Mouse (Mus musculus) lung, postnatal 0 days (tissue): ENCODE measurements around the gene Tmem147. TPM values are rescaled to one million over a fixed set of nuclear protein-coding genes. Genes with fewer than 3 reads are reported as not detected.

Experiments
- ATAC-seq: fragments of 200-750 bp; cut with Nextera tagmentation; 2 replicates; pipeline ENCODE4 v1.8.0; 2017; ENCODE audit warnings: moderate library complexity
- DNase-seq: peaks from one replicate; pipeline ENCODE4 v3.0.0-alpha.2; 2016; ENCODE audit warnings: low spot score
- H3K27ac ChIP-seq: fragments of 300-500 bp; sonication (generic); 2 replicates; pipeline ENCODE4 v1.5.1; 2014; ENCODE audit warnings: antibody characterized with exemption, mild to moderate bottlenecking, low read length, mixed read lengths
- H3K27me3 ChIP-seq: fragments of 300-500 bp; sonication (generic); replicated peaks from 2 replicates; pipeline ENCODE4 v1.6.1; 2014; ENCODE audit warnings: low read length, mixed read lengths; ENCODE audit not compliant: insufficient read depth
- H3K36me3 ChIP-seq: fragments of 300-500 bp; sonication (generic); 2 replicates; pipeline ENCODE4 v1.6.1; 2014; ENCODE audit warnings: low read length, mixed read lengths; ENCODE audit not compliant: insufficient read depth
- H3K4me1 ChIP-seq: fragments of 300-500 bp; sonication (generic); 2 replicates; pipeline ENCODE4 v1.6.1; 2014; ENCODE audit warnings: antibody characterized with exemption, low read depth, low read length, mixed read lengths; ENCODE audit not compliant: insufficient read depth
- H3K4me2 ChIP-seq: fragments of 300-500 bp; sonication (generic); replicated peaks from 2 replicates; pipeline ENCODE4 v1.6.1; 2014; ENCODE audit warnings: low read depth, mild to moderate bottlenecking, low read length, moderate library complexity, mixed read lengths
- H3K4me3 ChIP-seq: fragments of 300-500 bp; sonication (generic); 2 replicates; pipeline ENCODE4 v1.5.1; 2014; ENCODE audit warnings: low read depth, low read length
- H3K9ac ChIP-seq: fragments of 300-500 bp; sonication (generic); replicated peaks from 2 replicates; pipeline ENCODE4 v1.6.1; 2014; ENCODE audit warnings: low read depth, mild to moderate bottlenecking
- H3K9me3 ChIP-seq: fragments of 300-500 bp; sonication (generic); 2 replicates; pipeline ENCODE4 v1.6.1; 2016; ENCODE audit warnings: low read length, mixed read lengths
- CTCF ChIP-seq: IDR thresholded peaks from 2 replicates; pipeline ENCODE4 v1.5.1; 2016; ENCODE audit warnings: antibody characterized with exemption, mild to moderate bottlenecking
- EP300 ChIP-seq: IDR thresholded peaks from 2 replicates; pipeline ENCODE4 v1.6.1; 2016; ENCODE audit warnings: antibody characterized with exemption, mild to moderate bottlenecking, control low read depth
- WGBS: fragments of 180-500 bp; shearing (Covaris S2); extraction: QIAGEN DNeasy Blood & Tissue Kit; methylation state at CpG from one replicate; pipeline ENCODE4 v1.1.7; 2014; 5-methylcytosine and 5-hydroxymethylcytosine counted together
- polyA plus RNA-seq: library from polyadenylated mRNA; unstranded; fragments of >200 nt; fragmentation: Nextera tagmentation; extraction: Ambion mirVana; gene quantifications from 2 replicates; pipeline ENCODE4 v1.2.1, GENCODE M21; 2015

Tmem147 gene
- polyA plus RNA-seq, 1 experiment from 2014 or later = 193 TPM

- no peaks in the 10 kb centered on the region for H3K27me3 ChIP-seq
- H3K4me1 ChIP-seq = no peaks in the 10 kb centered on the region
- H3K4me3 ChIP-seq = no peak overlapping the region
- WGBS = 50% methylated on average over 6 of the region's 6 CpGs
- no peaks in the 10 kb centered on the region for H3K36me3 ChIP-seq
- DNase-seq = peak; percentile 18
- H3K9ac ChIP-seq = no peak overlapping the region
- peak; percentile 52 for ATAC-seq
- no peak for TF ChIP-seq CTCF
- no peak for TF ChIP-seq EP300
- H3K9me3 ChIP-seq = no peaks in the 10 kb centered on the region
- no peak overlapping the region for H3K4me2 ChIP-seq
- H3K27ac ChIP-seq = no peak overlapping the region
These were observed 41.0 kb downstream of the Tmem147 start for GRCm38 (mm10) chr7:30688325-30688724.

- TF ChIP-seq CTCF (no peak), EP300 (no peak)
- Histone ChIP-seq H3K36me3 (no peaks in the 10 kb centered on the region), H3K27ac (no peak overlapping the region), H3K9me3 (no peaks in the 10 kb centered on the region), H3K4me2 (no peak overlapping the region), H3K27me3 (no peaks in the 10 kb centered on the region), H3K4me1 (no peaks in the 10 kb centered on the region), H3K9ac (no peak overlapping the region), H3K4me3 (no peak overlapping the region)
- DNase-seq (no peak), ATAC-seq (no peak)
- 59% methylated on average over 2 of the region's 2 CpGs for WGBS
These were observed 45.9 kb downstream of the Tmem147 start for GRCm38 (mm10) chr7:30683425-30683824.

GRCm38 (mm10) chr7:30681897-30682296, 47.4 kb downstream of the Tmem147 start:
- Histone ChIP-seq H3K9me3 (no peaks in the 10 kb centered on the region), H3K27ac (no peak overlapping the region), H3K36me3 (no peaks in the 10 kb centered on the region), H3K4me3 (no peak overlapping the region), H3K4me2 (no peak overlapping the region), H3K27me3 (no peaks in the 10 kb centered on the region), H3K4me1 (no peaks in the 10 kb centered on the region), H3K9ac (no peak overlapping the region)
- TF ChIP-seq CTCF (no peak), EP300 (no peak)
- ATAC-seq (no peak), DNase-seq (no peak)
- 40% methylated on average over 5 of the region's 5 CpGs for WGBS

GRCm38 (mm10) chr7:30678263-30678975, 50.9 kb downstream of the Tmem147 start:
- no peak overlapping the region for H3K4me3 ChIP-seq
- no peaks in the 10 kb centered on the region for H3K4me1 ChIP-seq
- no peak for TF ChIP-seq EP300
- peak; percentile 34; the same call in 1 of the 2 replicates for TF ChIP-seq CTCF
- H3K9me3 ChIP-seq = no peaks in the 10 kb centered on the region
- 48% methylated on average over 5 of the region's 5 CpGs for WGBS
- no peak overlapping the region for H3K4me2 ChIP-seq
- DNase-seq (peak; percentile 22), ATAC-seq (no peak)
- no peak overlapping the region for H3K27ac ChIP-seq
- no peak overlapping the region for H3K9ac ChIP-seq
- H3K27me3 ChIP-seq = no peaks in the 10 kb centered on the region
- H3K36me3 ChIP-seq = no peaks in the 10 kb centered on the region

Other genes with a start within 250 kb of the Tmem147 start
- gene Prodh2, start 235.9 kb downstream of the Tmem147 start, polyA plus RNA-seq = not detected in 2 replicates
- 2.1 TPM in 2 replicates for gene Arhgap33, start 194.5 kb downstream of the Tmem147 start, polyA plus RNA-seq
- 22.8 and 27.0 TPM in 2 replicates for gene Hspb6, start 177.4 kb downstream of the Tmem147 start, polyA plus RNA-seq
- gene Proser3, start 177.2 kb downstream of the Tmem147 start, polyA plus RNA-seq = 4.0 and 4.4 TPM in 2 replicates
- gene Lin37, start 169.7 kb downstream of the Tmem147 start, polyA plus RNA-seq = 32.8 and 38.6 TPM in 2 replicates
- gene U2af1l4, start 166.2 kb downstream of the Tmem147 start, polyA plus RNA-seq = 75.0 and 86.0 TPM in 2 replicates
- 4.5 and 6.1 TPM in 2 replicates for gene Gm49396, start 166.2 kb downstream of the Tmem147 start, polyA plus RNA-seq
- 173 and 184 TPM in 2 replicates for gene Psenen, start 165.9 kb downstream of the Tmem147 start, polyA plus RNA-seq
- 1.2 and 3.2 TPM in 2 replicates for gene Igflr1, start 164.1 kb downstream of the Tmem147 start, polyA plus RNA-seq
- gene Kmt2b, start 140.8 kb downstream of the Tmem147 start, polyA plus RNA-seq = 6.8 and 6.9 TPM in 2 replicates
- gene Zbtb32, start 130.6 kb downstream of the Tmem147 start, polyA plus RNA-seq = 3.0 and 3.9 TPM in 2 replicates
- gene Upk1a, start 116.7 kb downstream of the Tmem147 start, polyA plus RNA-seq = 11.2 and 11.8 TPM in 2 replicates
- gene Cox6b1, start 103.4 kb downstream of the Tmem147 start, polyA plus RNA-seq = 717 and 766 TPM in 2 replicates
- not detected in 2 replicates for gene Etv2, start 93.7 kb downstream of the Tmem147 start, polyA plus RNA-seq
- 101 and 107 TPM in 2 replicates for gene Rbm42, start 79.2 kb downstream of the Tmem147 start, polyA plus RNA-seq
- 10.0 and 10.3 TPM in 2 replicates for gene Haus5, start 64.5 kb downstream of the Tmem147 start, polyA plus RNA-seq
- not detected in 2 replicates for gene Pmis2, start 57.9 kb downstream of the Tmem147 start, polyA plus RNA-seq
- gene 2200002J24Rik, start 30.6 kb downstream of the Tmem147 start, polyA plus RNA-seq = 0.69 and 1.2 TPM in 2 replicates
- gene Atp4a, start 17.3 kb downstream of the Tmem147 start, polyA plus RNA-seq = 0.14 TPM in 1 of 2 replicates, not detected in the other
- 0.18 and 0.21 TPM in 2 replicates for gene Gapdhs, start 14.1 kb upstream of the Tmem147 start, polyA plus RNA-seq
- gene Sbsn, start 21.9 kb upstream of the Tmem147 start, polyA plus RNA-seq = 6.7 and 7.3 TPM in 2 replicates
- gene Dmkn, start 34.2 kb upstream of the Tmem147 start, polyA plus RNA-seq = 65.2 and 74.3 TPM in 2 replicates
- gene Krtdap, start 58.4 kb upstream of the Tmem147 start, polyA plus RNA-seq = 2.1 and 4.4 TPM in 2 replicates
- 1.1 and 1.4 TPM in 2 replicates for gene Ffar2, start 94.2 kb upstream of the Tmem147 start, polyA plus RNA-seq
- not detected in 2 replicates for gene Ffar3, start 126.6 kb upstream of the Tmem147 start, polyA plus RNA-seq
- not detected in 2 replicates for gene Ffar1, start 132.0 kb upstream of the Tmem147 start, polyA plus RNA-seq
- gene Cd22, start 150.8 kb upstream of the Tmem147 start, polyA plus RNA-seq = 0.35 and 0.79 TPM in 2 replicates
- 1.2 and 1.8 TPM in 2 replicates for gene Mag, start 185.3 kb upstream of the Tmem147 start, polyA plus RNA-seq
- not detected in 2 replicates for gene Hamp2, start 195.1 kb upstream of the Tmem147 start, polyA plus RNA-seq
- gene Hamp, start 214.5 kb upstream of the Tmem147 start, polyA plus RNA-seq = not detected in 2 replicates
- 19.6 and 21.1 TPM in 2 replicates for gene Usf2, start 227.3 kb upstream of the Tmem147 start, polyA plus RNA-seq
- 53.8 and 57.9 TPM in 2 replicates for gene Lsr, start 243.9 kb upstream of the Tmem147 start, polyA plus RNA-seq
- 9.5 and 12.3 TPM in 2 replicates for gene Fam187b, start 244.2 kb upstream of the Tmem147 start, polyA plus RNA-seq